Mouse (Mus musculus) megakaryocyte, embryonic 14.5 days (primary cell): ENCODE results near the gene Fbxl17. TPM values are rescaled to one million over a fixed set of nuclear protein-coding genes. Genes with fewer than 3 reads are reported as not detected.

Source experiments
- H3K27me3 ChIP-seq: replicated peaks from 2 replicates; pipeline ENCODE3; 2012; ENCODE audit warnings: inconsistent platforms
- H3K36me3 ChIP-seq: replicated peaks from 2 replicates; pipeline ENCODE3; 2012; ENCODE audit warnings: low read length, inconsistent platforms, mixed read lengths
- H3K4me1 ChIP-seq: 2 replicates; pipeline ENCODE4 v1.6.1; 2012; ENCODE audit warnings: inconsistent platforms
- H3K4me3 ChIP-seq: replicated peaks from 2 replicates; pipeline ENCODE3; 2012; ENCODE audit warnings: moderate library complexity, mild to moderate bottlenecking, inconsistent platforms
- H3K9me3 ChIP-seq: 2 replicates; pipeline ENCODE4 v1.6.1; 2012; ENCODE audit warnings: inconsistent platforms
- FLI1 ChIP-seq: IDR thresholded peaks from 2 replicates; pipeline ENCODE4 v1.6.1; 2012; ENCODE audit warnings: low read length, inconsistent platforms, mixed read lengths
- GATA1 ChIP-seq: IDR thresholded peaks from 3 replicates; pipeline ENCODE4 v1.6.1; 2012; ENCODE audit warnings: mixed read lengths, low read length, inconsistent platforms, borderline replicate concordance
- polyA plus RNA-seq: library from polyadenylated mRNA; stranded (reverse); fragments of >175 nt; gene quantifications from 2 replicates; pipeline ENCODE4 v1.2.3, GENCODE M21; 2012; ENCODE audit warnings: low replicate concordance; ENCODE audit not compliant: insufficient read depth

Fbxl17 gene
- polyA plus RNA-seq, 1 experiment, result 9.0 TPM

- H3K36me3 ChIP-seq, result peaks cover 3% of the 10 kb centered on the region
- H3K27me3 ChIP-seq, result no peaks in the 10 kb centered on the region
- no peak for TF ChIP-seq FLI1
- TF ChIP-seq GATA1, result no peak
- no peaks in the 10 kb centered on the region for H3K9me3 ChIP-seq
- H3K4me1 ChIP-seq, result peaks cover 11% of the 10 kb centered on the region
- H3K4me3 ChIP-seq, result no peak overlapping the region
Measured at GRCm38 (mm10) chr17:63168019-63168788, 331.6 kb downstream of the Fbxl17 start.

GRCm38 (mm10) chr17:63167248-63167647, 332.6 kb downstream of the Fbxl17 start:
- no peak for TF ChIP-seq GATA1
- no peak for TF ChIP-seq FLI1
- H3K36me3 ChIP-seq, result peaks cover 3% of the 10 kb centered on the region

GRCm38 (mm10) chr17:63166692-63167091, 333.1 kb downstream of the Fbxl17 start:
- Histone ChIP-seq H3K27me3 (no peaks in the 10 kb centered on the region), H3K9me3 (no peaks in the 10 kb centered on the region), H3K4me3 (no peak overlapping the region), H3K36me3 (peaks cover 3% of the 10 kb centered on the region), H3K4me1 (peaks cover 9% of the 10 kb centered on the region)
- TF ChIP-seq FLI1, result no peak

More at GRCm38 (mm10) chr17:63167248-63167647, 332.6 kb downstream of the Fbxl17 start:
- Histone ChIP-seq H3K9me3 (no peaks in the 10 kb centered on the region), H3K27me3 (no peaks in the 10 kb centered on the region), H3K4me1 (peaks cover 9% of the 10 kb centered on the region), H3K4me3 (peak overlapping the region; percentile 4)

- peaks cover 3% of the 10 kb centered on the region for H3K36me3 ChIP-seq
- no peaks in the 10 kb centered on the region for H3K27me3 ChIP-seq
- no peak for TF ChIP-seq FLI1
- TF ChIP-seq GATA1, result no peak
- peaks cover 9% of the 10 kb centered on the region for H3K4me1 ChIP-seq
- no peaks in the 10 kb centered on the region for H3K9me3 ChIP-seq
- H3K4me3 ChIP-seq, result no peak overlapping the region
Measured at GRCm38 (mm10) chr17:63165847-63166246, 334.0 kb downstream of the Fbxl17 start.

GRCm38 (mm10) chr17:63164289-63164688, 335.5 kb downstream of the Fbxl17 start:
- H3K4me1 ChIP-seq, result peaks cover 12% of the 10 kb centered on the region
- no peaks in the 10 kb centered on the region for H3K27me3 ChIP-seq
- peaks cover 3% of the 10 kb centered on the region for H3K36me3 ChIP-seq
- H3K4me3 ChIP-seq, result no peak overlapping the region
- H3K9me3 ChIP-seq, result no peaks in the 10 kb centered on the region
- TF ChIP-seq FLI1, result no peak
- no peak for TF ChIP-seq GATA1

GRCm38 (mm10) chr17:63161953-63162352, 337.9 kb downstream of the Fbxl17 start:
- Histone ChIP-seq H3K4me1 (peaks cover 12% of the 10 kb centered on the region), H3K36me3 (no peaks in the 10 kb centered on the region), H3K4me3 (no peak overlapping the region), H3K9me3 (no peaks in the 10 kb centered on the region), H3K27me3 (no peaks in the 10 kb centered on the region)
- TF ChIP-seq GATA1 (no peak), FLI1 (no peak)

- Histone ChIP-seq H3K4me1 (peaks cover 4% of the 10 kb centered on the region), H3K9me3 (no peaks in the 10 kb centered on the region), H3K36me3 (no peaks in the 10 kb centered on the region), H3K4me3 (no peak overlapping the region), H3K27me3 (no peaks in the 10 kb centered on the region)
- no peak for TF ChIP-seq FLI1
- no peak for TF ChIP-seq GATA1
Measured at GRCm38 (mm10) chr17:63159196-63159595, 340.6 kb downstream of the Fbxl17 start.

- TF ChIP-seq GATA1 (no peak), FLI1 (no peak)
- Histone ChIP-seq H3K4me1 (peaks cover 3% of the 10 kb centered on the region; the same call in 1 of the 2 replicates), H3K9me3 (no peaks in the 10 kb centered on the region), H3K4me3 (no peak overlapping the region), H3K36me3 (no peaks in the 10 kb centered on the region), H3K27me3 (no peaks in the 10 kb centered on the region)
Measured at GRCm38 (mm10) chr17:63158436-63158835, 341.4 kb downstream of the Fbxl17 start.

- peaks cover 3% of the 10 kb centered on the region; the same call in 1 of the 2 replicates for H3K4me1 ChIP-seq
- no peaks in the 10 kb centered on the region for H3K27me3 ChIP-seq
- no peaks in the 10 kb centered on the region for H3K9me3 ChIP-seq
- no peak for TF ChIP-seq FLI1
- no peak for TF ChIP-seq GATA1
- no peak overlapping the region for H3K4me3 ChIP-seq
- H3K36me3 ChIP-seq, result no peaks in the 10 kb centered on the region
Measured at GRCm38 (mm10) chr17:63157906-63158305, 341.9 kb downstream of the Fbxl17 start.

GRCm38 (mm10) chr17:63157019-63157418, 342.8 kb downstream of the Fbxl17 start:
- H3K4me1 ChIP-seq, result peaks cover 3% of the 10 kb centered on the region; the same call in 1 of the 2 replicates
- H3K4me3 ChIP-seq, result no peak overlapping the region
- H3K36me3 ChIP-seq, result no peaks in the 10 kb centered on the region
- TF ChIP-seq GATA1, result no peak
- TF ChIP-seq FLI1, result no peak
- H3K27me3 ChIP-seq, result no peaks in the 10 kb centered on the region
- H3K9me3 ChIP-seq, result no peaks in the 10 kb centered on the region

GRCm38 (mm10) chr17:63146514-63146913, 353.3 kb downstream of the Fbxl17 start:
- Histone ChIP-seq H3K9me3 (no peaks in the 10 kb centered on the region), H3K4me3 (no peak overlapping the region), H3K27me3 (no peaks in the 10 kb centered on the region), H3K4me1 (no peaks in the 10 kb centered on the region), H3K36me3 (no peaks in the 10 kb centered on the region)
- no peak for TF ChIP-seq GATA1
- no peak for TF ChIP-seq FLI1
